In genomic region chr12:75593817-75594216, GRCm38 (mm10) we compare ENCODE assay signal across 8 mouse cellular contexts. TPM values are rescaled to one million over a fixed set of nuclear protein-coding genes. Genes with fewer than 3 reads are reported as not detected.
DNase-seq lines count a peak whose midpoint lies in the region; ATAC-seq and TF ChIP-seq lines count a peak whose summit lies in the region.

No protein-coding gene starts in this region.

- 63% methylated on average over 4 of the region's 4 CpGs for WGBS in kidney, adult 2 months
- WGBS in embryonic facial prominence, embryonic 13.5 days = 64% methylated on average over 4 of the region's 4 CpGs
- WGBS in hindbrain, embryonic 16.5 days = 72% methylated on average over 4 of the region's 4 CpGs
- WGBS in midbrain, postnatal 0 days = 73% methylated on average over 4 of the region's 4 CpGs

- no peak overlapping the region for H3K27ac ChIP-seq in kidney, adult 2 months (ENCODE audit: insufficient read depth, low read depth, low read length)
- H3K27ac ChIP-seq in embryonic facial prominence, embryonic 13.5 days = no peak overlapping the region
- no peak overlapping the region for H3K27ac ChIP-seq in hindbrain, embryonic 16.5 days (ENCODE audit: low read depth, low read length)
- H3K27ac ChIP-seq in midbrain, postnatal 0 days (ENCODE audit: low read depth, low read length) = no peak overlapping the region

- no peak overlapping the region for H3K9ac ChIP-seq in embryonic facial prominence, embryonic 13.5 days
- H3K9ac ChIP-seq in hindbrain, embryonic 16.5 days (ENCODE audit: low read depth, low read length) = no peak overlapping the region
- H3K9ac ChIP-seq in midbrain, postnatal 0 days (replicated peaks; ENCODE audit: low read length, poor library complexity, severe bottlenecking) = no peak overlapping the region

- H3K36me3 ChIP-seq in kidney, adult 2 months (ENCODE audit: control insufficient read depth, insufficient read depth, low read length) = peaks cover 4% of the 10 kb centered on the region; the same call in 1 of the 2 replicates
- H3K36me3 ChIP-seq in embryonic facial prominence, embryonic 13.5 days = peaks cover 35% of the 10 kb centered on the region
- peaks cover 5% of the 10 kb centered on the region; the same call in 1 of the 2 replicates for H3K36me3 ChIP-seq in hindbrain, embryonic 16.5 days (ENCODE audit: control insufficient read depth, insufficient read depth, low read length)
- H3K36me3 ChIP-seq in midbrain, postnatal 0 days (ENCODE audit: insufficient read depth, low read length) = peaks cover 8% of the 10 kb centered on the region; the same call in 1 of the 2 replicates

- no peak for ATAC-seq in embryonic facial prominence, embryonic 13.5 days (ENCODE audit: insufficient number of reproducible peaks, insufficient read depth, low FRiP score, low TSS enrichment, low read depth)
- no peak for ATAC-seq in hindbrain, embryonic 16.5 days
- no peak for ATAC-seq in midbrain, postnatal 0 days (ENCODE audit: low FRiP score)

- H3K4me3 ChIP-seq in kidney, adult 2 months (ENCODE audit: insufficient read depth, low read depth, low read length) = peak overlapping the region; percentile 31
- peak overlapping the region; percentile 100; the same call in 1 of the 2 replicates for H3K4me3 ChIP-seq in embryonic facial prominence, embryonic 13.5 days
- H3K4me3 ChIP-seq in hindbrain, embryonic 16.5 days (ENCODE audit: low read length) = no peak overlapping the region
- peak overlapping the region; percentile 100; the same call in 1 of the 2 replicates for H3K4me3 ChIP-seq in midbrain, postnatal 0 days (ENCODE audit: low read depth, low read length)

- no peak for DNase-seq in kidney, adult 2 months
- no peak for DNase-seq in kidney, adult 8-10 months
- no peak for DNase-seq in midbrain, postnatal 0 days (ENCODE audit: low spot score)
- DNase-seq in gastrocnemius, postnatal 10 days = no peak
- DNase-seq in gastrocnemius, postnatal 14 days = no peak
- DNase-seq in thymus, postnatal 14 days = no peak

- peak overlapping the region; percentile 85 for H3K4me2 ChIP-seq in embryonic facial prominence, embryonic 13.5 days
- H3K4me2 ChIP-seq in hindbrain, embryonic 16.5 days (ENCODE audit: low read length) = peak overlapping the region; percentile 80
- H3K4me2 ChIP-seq in midbrain, postnatal 0 days (ENCODE audit: low read depth, low read length, poor library complexity, severe bottlenecking) = peak overlapping the region; percentile 80

- peaks cover 6% of the 10 kb centered on the region; the same call in 1 of the 2 replicates for H3K4me1 ChIP-seq in kidney, adult 2 months (ENCODE audit: control insufficient read depth, insufficient read depth, low read length)
- H3K4me1 ChIP-seq in embryonic facial prominence, embryonic 13.5 days = peaks cover 8% of the 10 kb centered on the region
- peaks cover 14% of the 10 kb centered on the region for H3K4me1 ChIP-seq in hindbrain, embryonic 16.5 days (ENCODE audit: control insufficient read depth, insufficient read depth, low read depth, low read length)
- peaks cover 5% of the 10 kb centered on the region; the same call in 1 of the 2 replicates for H3K4me1 ChIP-seq in midbrain, postnatal 0 days (ENCODE audit: insufficient read depth, low read length)

- no peak for TF ChIP-seq POLR2A in kidney, adult 2 months (IDR thresholded peaks at IDR 0.05; ENCODE audit: low read depth, low read length)

- no peak for TF ChIP-seq CTCF in kidney, adult 2 months (conservative IDR thresholded peaks at IDR 0.05; ENCODE audit: insufficient read depth, insufficient read length, low read depth, low read length)
- TF ChIP-seq CTCF in midbrain, postnatal 0 days (IDR thresholded peaks at IDR 0.05) = no peak

- H3K9me3 ChIP-seq in embryonic facial prominence, embryonic 13.5 days = no peaks in the 10 kb centered on the region
- H3K9me3 ChIP-seq in hindbrain, embryonic 16.5 days (ENCODE audit: control insufficient read depth, low read length) = no peaks in the 10 kb centered on the region
- H3K9me3 ChIP-seq in midbrain, postnatal 0 days (ENCODE audit: low read length) = no peaks in the 10 kb centered on the region

- intact Hi-C loops in gastrocnemius, postnatal 14 days (cut with DNase I; ENCODE audit: low total_unique reads) = loop anchor here (10.0 kb wide), 1 partner anchor 129 kb away; no protein-coding TSS in a partner anchor

- H3K27me3 ChIP-seq in kidney, adult 2 months (replicated peaks; ENCODE audit: control insufficient read depth, insufficient read depth, low read length) = no peaks in the 10 kb centered on the region
- H3K27me3 ChIP-seq in embryonic facial prominence, embryonic 13.5 days = no peaks in the 10 kb centered on the region
- no peaks in the 10 kb centered on the region for H3K27me3 ChIP-seq in hindbrain, embryonic 16.5 days (replicated peaks; ENCODE audit: control insufficient read depth, insufficient read depth, low read length)
- no peaks in the 10 kb centered on the region for H3K27me3 ChIP-seq in midbrain, postnatal 0 days (ENCODE audit: insufficient read depth, low read length)

RNA-seq across cellular contexts. Expression of gene Ppp2r5e, which starts 2.2 kb away (rescaled TPM):
- polyA plus RNA-seq in kidney, adult 2 months (2012; rRNA removed) = 17.1 and 17.3 TPM in 2 replicates
- polyA plus RNA-seq in embryonic facial prominence, embryonic 13.5 days (2015; fragmentation: Nextera tagmentation; extraction: Ambion mirVana) = 14.3 and 15.0 TPM in 2 replicates
- polyA plus RNA-seq in hindbrain, embryonic 16.5 days (2015; fragmentation: Nextera tagmentation; extraction: Ambion mirVana) = 14.5 and 15.5 TPM in 2 replicates
- total RNA-seq in midbrain, postnatal 0 days (2014; rRNA removed) = 32.9 and 45.7 TPM in 2 replicates
- 20.5 and 22.8 TPM in 2 replicates for polyA plus RNA-seq in midbrain, postnatal 0 days (2015; fragmentation: Nextera tagmentation; extraction: Ambion mirVana)
- total RNA-seq in gastrocnemius, postnatal 10 days (2021) = 10 to 100 TPM; 28.6 to 32.0 TPM
- total RNA-seq in gastrocnemius, postnatal 14 days (2021) = 10 to 100 TPM; 24.2 to 26.9 TPM
